Mouse (Mus musculus) neural tube, embryonic 12.5 days (tissue): Measurements from ENCODE around the gene Fbxl16. TPM values are rescaled to one million over a fixed set of nuclear protein-coding genes. Genes with fewer than 3 reads are reported as not detected.
A peak's percentile ranks its signal among the peaks of the same experiment; 100 is the strongest.

Source experiments
- ATAC-seq: fragments of 200-750 bp; cut with Nextera tagmentation; 2 replicates; pipeline ENCODE4 v1.8.0; 2017; ENCODE audit warnings: low read depth, mild to moderate bottlenecking, moderate TSS enrichment, moderate library complexity; ENCODE audit not compliant: low FRiP score
- H3K27ac ChIP-seq: fragments of 300-500 bp; sonication (generic); 2 replicates; pipeline ENCODE4 v1.5.1; 2016
- H3K27me3 ChIP-seq: fragments of 300-500 bp; sonication (generic); replicated peaks from 2 replicates; pipeline ENCODE4 v1.6.1; 2016; ENCODE audit warnings: mild to moderate bottlenecking
- H3K36me3 ChIP-seq: fragments of 300-500 bp; sonication (generic); 2 replicates; pipeline ENCODE4 v1.6.1; 2016; ENCODE audit warnings: mild to moderate bottlenecking
- H3K4me1 ChIP-seq: fragments of 300-500 bp; sonication (generic); 2 replicates; pipeline ENCODE4 v1.6.1; 2016
- H3K4me2 ChIP-seq: fragments of 300-500 bp; sonication (generic); replicated peaks from 2 replicates; pipeline ENCODE4 v1.6.1; 2016; ENCODE audit warnings: mild to moderate bottlenecking
- H3K4me3 ChIP-seq: fragments of 300-500 bp; sonication (generic); 2 replicates; pipeline ENCODE4 v1.5.1; 2016
- H3K9ac ChIP-seq: fragments of 300-500 bp; sonication (generic); 2 replicates; pipeline ENCODE4 v1.6.1; 2016; ENCODE audit warnings: mild to moderate bottlenecking
- H3K9me3 ChIP-seq: fragments of 300-500 bp; sonication (generic); 2 replicates; pipeline ENCODE4 v1.6.1; 2016; ENCODE audit warnings: mild to moderate bottlenecking
- WGBS: fragments of 180-500 bp; shearing (Covaris S2); methylation state at CpG from one replicate; pipeline ENCODE4 v1.1.7; 2016; 5-methylcytosine and 5-hydroxymethylcytosine counted together
- polyA plus RNA-seq: library from polyadenylated mRNA; unstranded; fragments of >200 nt; fragmentation: Nextera tagmentation; extraction: Ambion mirVana; gene quantifications from 2 replicates; pipeline ENCODE4 v1.2.1, GENCODE M21; 2016

Gene Fbxl16
- 25.8 and 27.0 TPM in 2 replicates for polyA plus RNA-seq

DNA sequence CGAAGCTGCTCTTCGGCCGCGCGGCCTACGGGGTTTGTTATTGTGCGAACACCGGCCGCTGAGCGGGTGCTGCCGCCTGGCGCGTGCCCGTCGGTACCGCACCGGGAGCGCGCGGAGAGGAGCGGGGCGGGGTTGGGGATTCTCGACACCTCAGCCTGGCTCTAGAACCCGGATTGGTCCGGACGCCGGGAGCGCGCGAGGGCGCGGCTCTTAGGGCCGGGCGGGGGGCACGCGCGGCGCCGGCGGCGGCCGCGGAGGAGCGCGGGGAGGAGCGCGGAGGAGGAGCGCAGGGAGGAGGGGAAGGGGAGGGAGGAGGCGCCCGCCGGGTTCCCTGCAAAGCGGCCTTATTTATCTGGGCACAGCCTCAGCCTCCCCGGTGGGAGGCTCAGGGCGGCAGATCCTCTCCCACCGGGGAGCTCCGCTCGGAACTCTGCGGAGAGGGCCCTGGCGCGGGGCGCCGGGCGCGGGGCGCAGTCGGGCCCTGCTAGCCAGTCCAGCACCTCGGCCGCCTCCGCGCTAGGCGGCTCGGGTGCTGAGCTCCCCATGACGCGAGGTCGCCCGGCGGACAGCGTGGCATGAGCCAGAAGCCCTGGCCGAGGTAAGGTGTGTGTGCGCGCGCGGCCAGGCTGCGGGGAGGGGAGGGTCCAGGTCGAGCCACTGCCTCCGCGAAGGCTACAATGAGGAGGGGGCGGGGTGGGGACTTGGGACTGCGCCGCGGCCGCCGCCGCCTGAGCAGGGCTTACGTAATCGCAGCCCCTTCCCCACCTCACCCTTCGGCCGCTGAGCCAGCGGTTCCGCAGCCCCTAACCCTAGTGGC is at the start of gene Fbxl16:
Fbxl16 (plus strand) TSS at position 297 of the 817 bp plus-strand sequence.
- H3K4me1 ChIP-seq = peaks cover 36% of the 10 kb centered on the region

DNA sequence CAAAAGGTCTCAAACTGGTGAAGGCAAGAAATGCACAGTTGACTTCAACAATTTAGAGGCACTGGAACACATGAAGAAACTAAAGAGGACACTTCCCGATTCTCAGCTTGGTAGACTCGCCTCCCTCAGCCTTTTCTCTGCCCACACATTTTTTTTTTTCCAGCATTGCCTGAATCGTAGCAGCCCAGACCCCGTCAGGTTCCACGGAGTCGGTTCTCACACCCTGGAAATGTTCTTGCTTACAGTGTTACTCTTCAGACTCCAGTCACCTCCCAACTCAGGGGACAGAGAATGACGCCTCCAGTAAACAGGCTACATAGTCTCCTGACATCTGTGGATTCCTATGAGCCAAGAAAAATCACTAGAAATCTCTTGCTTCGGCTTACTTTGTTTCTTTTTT is 48.7 kb upstream of the Fbxl16 start:
- WGBS = 75% methylated on average over 8 of the region's 8 CpGs
- no peak for ATAC-seq
- no peaks in the 10 kb centered on the region for H3K9me3 ChIP-seq

More for the DNA sequence above, at the start of gene Fbxl16:
- under 1% methylated on average over 94 of the region's 100 CpGs for WGBS
- H3K9me3 ChIP-seq = no peaks in the 10 kb centered on the region
- peak within 1 kb of the TSS; percentile 90 for H3K27ac ChIP-seq
- H3K4me2 ChIP-seq = peak within 1 kb of the TSS; percentile 86
- H3K36me3 ChIP-seq = peaks cover 3% of the 10 kb centered on the region; the same call in 1 of the 2 replicates
- peak within 1 kb of the TSS; percentile 87 for H3K9ac ChIP-seq
- peaks cover 12% of the 10 kb centered on the region for H3K27me3 ChIP-seq
- peak within 1 kb of the TSS; percentile 77 for H3K4me3 ChIP-seq
- peak; percentile 80 for ATAC-seq

DNA sequence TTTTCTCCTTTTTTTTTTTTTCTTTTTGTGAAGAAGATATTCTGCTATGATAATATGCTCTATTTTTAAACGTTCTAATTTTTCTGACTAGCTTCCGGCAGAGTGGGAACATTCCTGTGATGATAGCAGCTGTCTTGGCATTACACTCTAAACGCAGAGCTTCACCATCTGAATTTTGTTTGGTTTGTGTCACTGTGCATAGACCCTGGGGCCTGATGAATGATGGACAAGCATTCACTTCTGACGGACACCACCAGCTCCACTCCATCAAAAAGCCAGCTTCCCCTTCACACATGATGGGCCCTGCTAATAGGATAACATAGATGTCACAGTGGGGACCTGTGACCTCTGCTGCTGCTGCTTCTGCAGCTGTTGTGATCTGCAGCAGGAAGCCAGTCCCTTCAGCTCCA is 47.3 kb upstream of the Fbxl16 start:
- no peak overlapping the region for H3K4me2 ChIP-seq
- WGBS = 59% methylated on average over 4 of the region's 4 CpGs
- no peak overlapping the region for H3K9ac ChIP-seq
- no peak overlapping the region for H3K4me3 ChIP-seq
- no peaks in the 10 kb centered on the region for H3K9me3 ChIP-seq
- H3K27me3 ChIP-seq = no peaks in the 10 kb centered on the region
- no peaks in the 10 kb centered on the region for H3K4me1 ChIP-seq
- H3K27ac ChIP-seq = no peak overlapping the region
- no peak for ATAC-seq
- H3K36me3 ChIP-seq = no peaks in the 10 kb centered on the region

More for the DNA sequence above, 48.7 kb upstream of the Fbxl16 start:
- Histone ChIP-seq H3K27me3 (no peaks in the 10 kb centered on the region), H3K27ac (no peak overlapping the region), H3K9ac (no peak overlapping the region), H3K4me2 (no peak overlapping the region), H3K4me3 (no peak overlapping the region), H3K36me3 (no peaks in the 10 kb centered on the region), H3K4me1 (no peaks in the 10 kb centered on the region)

GRCm38 (mm10) chr17:25762591-25762990 is 46.3 kb upstream of the Fbxl16 start:
- no peaks in the 10 kb centered on the region; the same call in 1 of the 2 replicates for H3K27me3 ChIP-seq
- H3K9me3 ChIP-seq = no peaks in the 10 kb centered on the region
- H3K4me1 ChIP-seq = no peaks in the 10 kb centered on the region
- H3K27ac ChIP-seq = no peak overlapping the region
- H3K9ac ChIP-seq = no peak overlapping the region
- WGBS = 30% methylated on average over 3 of the region's 3 CpGs
- no peak for ATAC-seq
- no peaks in the 10 kb centered on the region for H3K36me3 ChIP-seq
- no peak overlapping the region for H3K4me3 ChIP-seq
- no peak overlapping the region for H3K4me2 ChIP-seq

DNA sequence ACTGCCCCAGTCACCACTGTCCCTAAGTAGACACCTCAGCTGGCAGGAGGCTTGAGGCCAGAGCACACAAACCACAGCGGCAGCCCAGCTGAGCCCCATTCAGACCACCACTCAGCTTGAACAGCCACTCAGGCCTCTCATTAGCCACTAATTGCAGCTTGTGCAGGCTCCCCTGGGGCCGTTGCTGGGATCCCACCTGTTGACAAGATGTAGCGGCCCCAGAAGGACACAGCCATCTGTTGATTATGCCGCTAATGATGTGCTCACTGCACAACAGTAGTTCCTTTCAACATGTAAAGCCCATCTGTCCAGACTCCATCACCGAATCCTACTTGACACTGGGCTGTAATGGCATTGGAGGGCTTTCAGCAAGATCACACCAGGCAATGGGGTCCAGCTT is 43.0 kb upstream of the Fbxl16 start:
- Histone ChIP-seq H3K4me3 (no peak overlapping the region), H3K4me1 (no peaks in the 10 kb centered on the region), H3K4me2 (no peak overlapping the region), H3K36me3 (no peaks in the 10 kb centered on the region), H3K27me3 (no peaks in the 10 kb centered on the region; the same call in 1 of the 2 replicates), H3K9me3 (no peaks in the 10 kb centered on the region), H3K9ac (no peak overlapping the region), H3K27ac (no peak overlapping the region)
- ATAC-seq = peak; percentile 48; the same call in 1 of the 2 replicates
- WGBS = 37% methylated on average over 5 of the region's 5 CpGs

- Histone ChIP-seq H3K9me3 (no peaks in the 10 kb centered on the region), H3K9ac (no peak overlapping the region), H3K27ac (no peak overlapping the region), H3K4me2 (no peak overlapping the region), H3K27me3 (no peaks in the 10 kb centered on the region; the same call in 1 of the 2 replicates), H3K4me1 (peaks cover 6% of the 10 kb centered on the region), H3K4me3 (no peak overlapping the region), H3K36me3 (no peaks in the 10 kb centered on the region)
- WGBS = 64% methylated on average over 9 of the region's 9 CpGs
- ATAC-seq = no peak
Measured at GRCm38 (mm10) chr17:25769331-25769730, 39.6 kb upstream of the Fbxl16 start.

- Histone ChIP-seq H3K4me2 (peak within 1 kb of the TSS; percentile 87), H3K4me1 (peaks cover 11% of the 10 kb centered on the region), H3K9me3 (no peaks in the 10 kb centered on the region), H3K27ac (no peak within 1 kb of the TSS), H3K9ac (peak within 1 kb of the TSS; percentile 84), H3K4me3 (peak within 1 kb of the TSS; percentile 74), H3K36me3 (no peaks in the 10 kb centered on the region), H3K27me3 (no peaks in the 10 kb centered on the region)
- under 1% methylated on average over 37 of the region's 37 CpGs for WGBS
- ATAC-seq = peak; percentile 70
Measured at GRCm38 (mm10) chr17:25773549-25774120, 35.2 kb upstream of the Fbxl16 start, which contains the start of gene Narfl. Narfl (plus strand) TSS chr17:25773776.

DNA sequence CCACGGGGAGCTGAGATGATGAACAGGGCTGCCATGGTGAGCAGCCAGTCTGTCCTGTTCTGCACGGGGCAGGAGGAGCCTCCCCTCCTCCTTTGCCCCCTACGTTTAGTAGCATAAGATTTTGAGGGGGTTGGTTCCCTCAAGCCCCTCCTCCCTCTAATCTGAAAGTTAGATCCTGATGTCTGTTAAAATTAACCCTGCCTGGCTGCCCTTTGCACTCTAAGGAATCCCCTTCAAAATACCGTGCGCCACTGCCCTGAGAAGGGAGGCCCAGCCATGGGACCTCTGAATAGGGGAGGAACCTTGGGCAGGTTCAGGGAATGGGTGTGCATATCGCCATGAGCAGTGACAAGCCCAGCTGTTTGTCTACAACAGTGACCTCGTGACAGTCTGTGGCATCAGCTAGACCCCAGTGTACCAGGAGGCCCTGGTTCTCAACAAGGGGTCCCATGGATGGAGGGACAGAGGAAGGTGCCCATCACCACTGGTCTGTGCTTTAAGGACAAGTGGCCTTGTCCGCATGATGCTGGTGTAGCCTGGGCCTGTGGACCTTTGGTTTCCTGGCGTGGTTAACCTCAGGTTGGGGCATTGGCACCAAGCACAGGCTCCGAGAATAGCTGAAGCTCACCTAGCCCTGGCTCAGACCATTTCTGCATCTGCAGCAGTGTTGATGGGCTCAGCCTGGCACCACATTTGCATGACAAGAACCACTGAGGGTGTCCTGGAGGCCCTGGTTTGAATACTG is 33.4 kb upstream of the Fbxl16 start:
- H3K9me3 ChIP-seq = no peaks in the 10 kb centered on the region
- peaks cover 5% of the 10 kb centered on the region for H3K36me3 ChIP-seq
- no peak overlapping the region for H3K4me2 ChIP-seq
- H3K27me3 ChIP-seq = no peaks in the 10 kb centered on the region
- H3K27ac ChIP-seq = no peak overlapping the region
- H3K9ac ChIP-seq = no peak overlapping the region
- no peak for ATAC-seq
- H3K4me3 ChIP-seq = no peak overlapping the region
- 86% methylated on average over 10 of the region's 10 CpGs for WGBS
- peaks cover 11% of the 10 kb centered on the region for H3K4me1 ChIP-seq

GRCm38 (mm10) chr17:25777948-25778347 is 30.9 kb upstream of the Fbxl16 start:
- ATAC-seq = no peak
- Histone ChIP-seq H3K27me3 (no peaks in the 10 kb centered on the region), H3K4me1 (peaks cover 14% of the 10 kb centered on the region), H3K9ac (no peak overlapping the region), H3K36me3 (peaks cover 30% of the 10 kb centered on the region), H3K9me3 (no peaks in the 10 kb centered on the region), H3K27ac (no peak overlapping the region), H3K4me2 (no peak overlapping the region), H3K4me3 (no peak overlapping the region)
- 88% methylated on average over 5 of the region's 5 CpGs for WGBS

GRCm38 (mm10) chr17:25781339-25781738 is 27.5 kb upstream of the Fbxl16 start:
- 81% methylated on average over 6 of the region's 6 CpGs for WGBS
- Histone ChIP-seq H3K9ac (no peak overlapping the region), H3K4me1 (peaks cover 20% of the 10 kb centered on the region), H3K4me3 (no peak overlapping the region), H3K4me2 (no peak overlapping the region), H3K36me3 (peaks cover 41% of the 10 kb centered on the region), H3K9me3 (no peaks in the 10 kb centered on the region), H3K27ac (no peak overlapping the region), H3K27me3 (no peaks in the 10 kb centered on the region)
- no peak for ATAC-seq

DNA sequence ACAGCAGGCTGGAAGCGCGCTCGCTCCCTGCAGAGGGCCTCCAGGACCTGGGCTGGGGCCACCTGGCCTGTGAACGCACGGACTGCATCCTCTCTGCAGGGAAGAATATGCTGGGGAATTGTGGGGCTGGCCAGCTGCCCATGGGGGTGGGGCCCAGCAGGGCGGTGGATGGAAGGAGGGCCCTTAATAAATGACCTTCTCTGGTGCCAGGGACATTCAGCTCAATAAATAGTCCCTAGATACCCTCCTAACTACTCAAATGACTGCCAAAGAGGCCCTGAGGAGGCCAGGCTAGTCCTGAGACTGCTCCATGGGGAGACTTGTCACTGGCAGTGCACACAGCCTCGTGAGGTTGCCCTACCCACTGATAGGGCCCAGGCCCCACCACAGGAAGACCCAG is 25.8 kb upstream of the Fbxl16 start:
- 82% methylated on average over 7 of the region's 7 CpGs for WGBS
- peaks cover 20% of the 10 kb centered on the region for H3K4me1 ChIP-seq
- H3K4me3 ChIP-seq = no peak overlapping the region
- no peak for ATAC-seq
- H3K9ac ChIP-seq = no peak overlapping the region
- H3K36me3 ChIP-seq = peaks cover 49% of the 10 kb centered on the region
- no peaks in the 10 kb centered on the region for H3K27me3 ChIP-seq
- peak overlapping the region; percentile 78 for H3K4me2 ChIP-seq
- no peaks in the 10 kb centered on the region for H3K9me3 ChIP-seq
- no peak overlapping the region for H3K27ac ChIP-seq
